Mouse (Mus musculus): ENCODE results near the gene Slc25a13.

Slc25a13 gene

DNA sequence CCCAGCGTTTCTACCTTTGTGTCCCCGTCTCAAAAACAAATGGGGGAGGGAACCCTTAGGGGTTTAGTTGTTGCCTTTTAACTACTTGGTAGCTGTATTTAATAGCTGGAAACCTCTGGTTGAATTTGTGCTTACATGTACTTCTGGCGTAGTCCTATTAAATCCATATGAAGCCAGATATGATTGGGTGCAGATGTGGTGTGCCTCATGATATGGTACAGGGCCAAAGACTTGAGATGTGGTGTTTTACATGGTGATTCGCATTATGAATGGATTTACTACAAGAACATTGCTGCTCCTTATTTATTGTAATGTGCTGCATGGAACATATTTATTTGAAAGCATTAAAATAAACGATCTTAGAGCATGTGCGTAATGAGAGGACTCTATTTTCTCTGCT is 189.3 kb downstream of the Slc25a13 start:
- no peak for DNase-seq (ENCODE audit: low spot score)

DNA sequence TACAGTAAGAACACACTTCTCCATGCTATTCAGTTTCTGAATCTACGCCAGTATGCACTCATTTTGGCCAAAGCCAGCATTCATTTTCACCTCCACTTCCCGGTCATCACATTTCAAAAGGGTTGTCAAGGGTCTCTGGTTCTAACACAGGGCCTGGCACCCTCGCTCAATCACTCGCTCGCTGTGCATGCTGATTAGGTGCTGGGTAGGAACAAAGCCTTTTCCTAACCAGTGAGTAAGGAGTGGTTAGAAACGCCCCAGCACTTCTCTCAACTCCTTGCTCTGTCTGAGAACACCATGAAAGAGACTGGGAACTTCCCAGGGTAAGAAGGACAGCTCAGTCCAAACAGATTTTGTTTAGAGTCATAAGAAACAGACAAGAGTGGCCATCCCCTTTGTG is 193.0 kb downstream of the Slc25a13 start:
- no peak for DNase-seq (ENCODE audit: low spot score)

GRCm38 (mm10) chr6:6016931-6017330 is 200.0 kb downstream of the Slc25a13 start:
- no peak for DNase-seq (ENCODE audit: low spot score)

GRCm38 (mm10) chr6:6015616-6016015 is 201.4 kb downstream of the Slc25a13 start:
- DNase-seq (ENCODE audit: low spot score): no peak

DNA sequence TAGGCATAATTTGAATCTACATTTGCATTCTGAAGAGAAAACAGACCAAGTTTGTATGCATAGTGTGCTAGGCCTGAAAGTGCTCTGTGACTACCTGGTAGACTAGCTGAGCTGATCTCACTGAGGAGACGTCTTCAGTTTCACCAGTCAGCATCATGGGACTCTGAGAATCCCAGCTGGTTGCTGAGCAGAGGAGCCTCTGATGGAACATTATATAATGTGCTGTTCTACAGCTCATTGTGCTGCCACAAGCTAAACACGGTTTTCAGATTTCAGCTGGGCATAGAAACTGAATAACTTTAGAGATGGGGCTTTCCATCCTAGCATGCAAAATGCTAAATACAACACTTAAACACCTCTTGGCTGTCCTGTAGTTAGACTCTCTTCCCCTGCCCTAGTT is 205.6 kb downstream of the Slc25a13 start:
- DNase-seq (ENCODE audit: low spot score): no peak

GRCm38 (mm10) chr6:6005762-6006431 is 211.1 kb downstream of the Slc25a13 start:
- peak; percentile 45 for DNase-seq (ENCODE audit: low spot score)

GRCm38 (mm10) chr6:6004756-6005485 is 212.1 kb downstream of the Slc25a13 start:
- peak; percentile 1 for DNase-seq (ENCODE audit: low spot score)

DNA sequence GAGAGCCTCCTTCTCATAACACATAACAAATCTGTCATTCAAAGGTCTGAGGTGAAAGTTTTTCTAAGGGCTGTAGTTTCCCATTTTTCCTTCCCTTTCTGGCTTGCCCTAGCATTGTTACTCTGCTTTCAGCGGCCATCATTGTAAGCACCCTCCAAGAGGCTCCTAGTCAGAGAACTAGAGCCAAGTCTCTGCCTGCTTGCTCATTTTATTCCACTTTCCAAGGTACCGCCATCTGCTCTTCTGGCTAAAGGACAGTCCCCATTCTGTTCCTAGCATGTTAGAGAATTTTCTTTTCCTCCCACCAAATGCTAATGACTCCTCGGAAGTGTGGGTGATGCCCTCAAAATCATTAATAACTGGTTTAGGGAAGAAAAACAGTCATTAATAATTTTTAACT is 214.9 kb downstream of the Slc25a13 start:
- no peak for DNase-seq (ENCODE audit: low spot score)

- DNase-seq (ENCODE audit: low spot score): no peak
These were observed 219.4 kb downstream of the Slc25a13 start for GRCm38 (mm10) chr6:5997535-5997934.

DNA sequence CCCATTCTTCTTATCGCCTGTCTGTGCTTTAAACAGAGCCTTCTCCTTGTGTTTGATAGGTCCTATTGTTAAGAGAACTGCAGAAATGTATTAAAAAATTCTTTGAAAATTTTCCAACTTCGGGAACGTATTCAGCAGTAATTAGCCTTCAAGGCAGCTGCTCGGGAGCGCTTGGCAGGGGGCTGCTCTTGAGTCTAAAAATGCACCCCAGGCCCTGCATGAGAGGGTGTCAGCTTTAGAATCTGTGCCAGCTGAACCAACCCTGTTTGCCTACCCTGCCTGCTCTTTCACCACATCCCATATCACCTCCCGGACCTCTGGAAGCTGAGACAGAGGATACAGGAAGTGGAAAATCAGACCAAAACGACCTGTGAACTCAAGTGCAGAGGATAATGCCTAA is 223.9 kb downstream of the Slc25a13 start:
- DNase-seq (ENCODE audit: low spot score): no peak

GRCm38 (mm10) chr6:5991817-5992755 is 224.9 kb downstream of the Slc25a13 start:
- peak; percentile 14 for DNase-seq (ENCODE audit: low spot score)

- DNase-seq (ENCODE audit: low spot score): no peak
These were observed 225.7 kb downstream of the Slc25a13 start for GRCm38 (mm10) chr6:5991243-5991642.

Measured in lung, postnatal 25 days (tissue).